ENCODE assay signal across 25 mouse cellular contexts in the genomic region with DNA sequence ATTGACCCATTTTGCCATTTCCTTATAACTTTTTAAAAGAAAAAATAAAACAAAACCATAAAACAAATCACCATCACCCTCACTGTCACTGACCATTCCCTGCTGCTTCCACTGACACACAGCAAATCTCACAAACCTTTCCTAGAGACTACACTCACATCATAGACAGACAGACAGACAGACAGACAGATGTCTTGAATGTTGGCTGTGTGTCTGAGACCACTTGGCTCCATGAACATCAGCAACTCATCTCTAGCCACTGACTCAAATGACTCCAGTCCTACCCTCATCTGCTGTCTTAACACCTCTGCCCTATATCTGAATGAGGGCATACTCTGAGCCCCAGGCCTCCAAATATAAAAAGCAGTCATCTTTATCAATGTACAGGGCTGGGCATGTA.
A peak's percentile ranks its signal among the peaks of the same experiment; 100 is the strongest.
DNase-seq lines count a peak whose midpoint lies in the region; ATAC-seq lines count a peak whose summit lies in the region.
"Had no signal": no experiment of that assay in that cellular context is flagged by ENCODE, and none has a peak within 500 bp of the region (broad histone marks: within the 10 kb centered on the region; RNA-seq: fewer than 3 reads in every experiment).

No protein-coding gene starts in this region.

- no peaks in the 10 kb centered on the region for H3K27me3 ChIP-seq in heart, embryonic 12.5 days (replicated peaks)
- H3K27me3 ChIP-seq in heart, embryonic 15.5 days, result no peaks in the 10 kb centered on the region
- no peaks in the 10 kb centered on the region for H3K27me3 ChIP-seq in midbrain, embryonic 11.5 days (ENCODE audit: control insufficient read depth, insufficient read depth, low read length)
- H3K27me3 ChIP-seq in midbrain, embryonic 16.5 days (ENCODE audit: control insufficient read depth, insufficient read depth, low read depth, low read length), result no peaks in the 10 kb centered on the region
- H3K27me3 ChIP-seq: CH12.LX; embryonic facial prominence, embryonic 12.5 days; forebrain, embryonic 13.5 days; Patski had no signal

- H3K27ac ChIP-seq in heart, embryonic 12.5 days (ENCODE audit: poor library complexity, severe bottlenecking), result peak overlapping the region; percentile 8; the same call in 1 of the 2 replicates
- H3K27ac ChIP-seq in heart, embryonic 15.5 days, result peak overlapping the region; percentile 1; the same call in 1 of the 2 replicates
- H3K27ac ChIP-seq in midbrain, embryonic 11.5 days (ENCODE audit: low read depth, low read length), result no peak overlapping the region
- no peak overlapping the region for H3K27ac ChIP-seq in midbrain, embryonic 16.5 days (ENCODE audit: low read length)
- H3K27ac ChIP-seq: embryonic facial prominence, embryonic 10.5 days; embryonic facial prominence, embryonic 12.5 days; forebrain, embryonic 13.5 days had no signal

- H3K4me3 ChIP-seq in heart, embryonic 12.5 days, result no peak overlapping the region
- no peak overlapping the region for H3K4me3 ChIP-seq in heart, embryonic 15.5 days
- H3K4me3 ChIP-seq in midbrain, embryonic 11.5 days (ENCODE audit: low read depth, low read length), result no peak overlapping the region
- H3K4me3 ChIP-seq in midbrain, embryonic 16.5 days (ENCODE audit: low read depth, low read length), result no peak overlapping the region
- H3K4me3 ChIP-seq: embryonic facial prominence, embryonic 10.5 days; embryonic facial prominence, embryonic 12.5 days; forebrain, embryonic 13.5 days had no signal

- H3K4me1 ChIP-seq in heart, embryonic 12.5 days (replicated peaks), result peaks cover 47% of the 10 kb centered on the region
- peaks cover 39% of the 10 kb centered on the region for H3K4me1 ChIP-seq in heart, embryonic 15.5 days (replicated peaks)
- H3K4me1 ChIP-seq in midbrain, embryonic 11.5 days (ENCODE audit: control insufficient read depth, insufficient read depth, low read length), result peaks cover 4% of the 10 kb centered on the region
- H3K4me1 ChIP-seq in midbrain, embryonic 16.5 days (ENCODE audit: control insufficient read depth, insufficient read depth, low read length), result peaks cover 4% of the 10 kb centered on the region

- 0 out of 2 replicates have a peak, but pooled peaks cover 6% of the 10 kb centered on the region for H3K36me3 ChIP-seq in heart, embryonic 12.5 days
- no peaks in the 10 kb centered on the region for H3K36me3 ChIP-seq in heart, embryonic 15.5 days
- no peaks in the 10 kb centered on the region for H3K36me3 ChIP-seq in midbrain, embryonic 11.5 days (ENCODE audit: control insufficient read depth, insufficient read depth, low read length)
- no peaks in the 10 kb centered on the region for H3K36me3 ChIP-seq in midbrain, embryonic 16.5 days (ENCODE audit: control insufficient read depth, insufficient read depth, low read length)
- H3K36me3 ChIP-seq: embryonic facial prominence, embryonic 10.5 days; embryonic facial prominence, embryonic 12.5 days; G1E had no signal

- H3K9me3 ChIP-seq in heart, embryonic 12.5 days (replicated peaks), result no peaks in the 10 kb centered on the region
- no peaks in the 10 kb centered on the region for H3K9me3 ChIP-seq in heart, embryonic 15.5 days (replicated peaks)
- no peaks in the 10 kb centered on the region for H3K9me3 ChIP-seq in midbrain, embryonic 11.5 days (ENCODE audit: control insufficient read depth, low read length)
- no peaks in the 10 kb centered on the region for H3K9me3 ChIP-seq in midbrain, embryonic 16.5 days (replicated peaks; ENCODE audit: control insufficient read depth, low read length, poor library complexity, severe bottlenecking)
- H3K9me3 ChIP-seq: embryonic facial prominence, embryonic 10.5 days; embryonic facial prominence, embryonic 12.5 days; forebrain, embryonic 13.5 days; G1E had no signal

- no peak for ATAC-seq in heart, embryonic 12.5 days (ENCODE audit: insufficient number of reproducible peaks, low FRiP score)
- ATAC-seq in heart, embryonic 15.5 days (replicated peaks; ENCODE audit: insufficient number of reproducible peaks, insufficient read depth, low FRiP score, low read depth), result no peak
- ATAC-seq in midbrain, embryonic 11.5 days (ENCODE audit: low FRiP score), result no peak
- ATAC-seq in midbrain, embryonic 16.5 days, result no peak
- ATAC-seq: activated CD4-positive, CD25-positive, alpha-beta regulatory T cell, adult 4 months; CD4-positive, CD25-positive, alpha-beta regulatory T cell, adult 4 months; forebrain, embryonic 13.5 days; Patski had no signal

- no peak overlapping the region for H3K9ac ChIP-seq in heart, embryonic 12.5 days
- H3K9ac ChIP-seq in heart, embryonic 15.5 days, result no peak overlapping the region
- H3K9ac ChIP-seq in midbrain, embryonic 11.5 days (ENCODE audit: low read length), result no peak overlapping the region
- no peak overlapping the region for H3K9ac ChIP-seq in midbrain, embryonic 16.5 days (ENCODE audit: low read depth, low read length)
- H3K9ac ChIP-seq: embryonic facial prominence, embryonic 12.5 days; forebrain, embryonic 13.5 days had no signal

- DNase-seq in heart, adult 11 months, result peak; percentile 75
- DNase-seq in heart, postnatal 10 days, result no peak
- DNase-seq in heart, postnatal 36 days, result no peak
- no peak for DNase-seq in heart, postnatal 25 days (ENCODE audit: low spot score)
- DNase-seq in midbrain, embryonic 11.5 days (ENCODE audit: low spot score, missing footprints), result peak; percentile 68
- DNase-seq: adrenal gland, adult 8-10 months; adrenal gland, postnatal 14 days; adrenal gland, postnatal 36 days; B cell, adult 2 months; cerebellum, adult 11-12 months; cerebellum, adult 2 months; cerebellum, adult 9-10 months; cerebellum, postnatal 10 days; cerebellum, postnatal 25 days had no signal

- intact Hi-C loops in heart, postnatal 10 days (cut with DNase I), result no loop called here
- intact Hi-C loops in heart, postnatal 36 days (cut with DNase I), result no loop called here
- intact Hi-C loops in heart, postnatal 25 days (cut with DNase I), result no loop called here

- no peak overlapping the region for H3K4me2 ChIP-seq in heart, embryonic 12.5 days
- no peak overlapping the region for H3K4me2 ChIP-seq in heart, embryonic 15.5 days
- H3K4me2 ChIP-seq in midbrain, embryonic 11.5 days, result no peak overlapping the region
- no peak overlapping the region for H3K4me2 ChIP-seq in midbrain, embryonic 16.5 days (ENCODE audit: low read length)
- H3K4me2 ChIP-seq: embryonic facial prominence, embryonic 12.5 days; forebrain, embryonic 13.5 days had no signal

Comparison
In these comparisons a context has a peak if more than half of its experiments do, and no peak if none do; other contexts are left out.
1. DNase-seq: peak in heart, adult 11 months (single experiment) and midbrain, embryonic 11.5 days (single experiment); none in heart, postnatal 10 days (0 of 2), heart, postnatal 36 days (0 of 2) and heart, postnatal 25 days (single experiment).
2. H3K27ac ChIP-seq: peak in heart, embryonic 12.5 days (single experiment) and heart, embryonic 15.5 days (single experiment); none in midbrain, embryonic 11.5 days (single experiment) and midbrain, embryonic 16.5 days (single experiment).